Mouse (Mus musculus): ENCODE measurements around the gene Etfb. TPM values are rescaled to one million over a fixed set of nuclear protein-coding genes. Genes with fewer than 3 reads are reported as not detected.

Gene Etfb
- polyA plus RNA-seq, 1 experiment = 97.8 TPM

DNA sequence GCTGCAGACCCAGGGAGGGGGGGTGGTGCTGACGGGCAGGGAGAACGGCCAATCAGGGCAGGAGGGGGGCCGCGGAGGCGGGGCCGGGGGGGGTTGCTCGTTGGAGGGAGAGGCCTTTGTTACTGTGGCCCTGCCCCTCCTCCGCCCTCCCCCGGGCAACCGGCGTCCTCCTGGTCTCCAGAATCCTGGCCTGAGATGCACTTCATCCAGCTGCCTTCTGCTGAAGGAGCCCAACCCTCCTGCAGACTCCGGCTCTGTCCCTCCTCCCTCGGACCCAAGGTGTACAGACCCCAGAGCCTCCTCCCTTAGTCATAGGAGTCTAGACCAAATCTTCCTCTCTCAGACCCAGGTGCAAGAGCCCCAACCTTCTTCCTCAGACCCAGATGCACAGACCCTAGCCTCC is 46.3 kb downstream of the Etfb start:
- peak; percentile 69 to 77 for DNase-seq (ENCODE audit: extremely low spot score in 1 of 2, low spot score in 1 of 2)

- DNase-seq (ENCODE audit: extremely low spot score in 1 of 2, low spot score in 1 of 2) = no peak
Measured at GRCm38 (mm10) chr7:43490861-43491260, 47.0 kb downstream of the Etfb start.

DNA sequence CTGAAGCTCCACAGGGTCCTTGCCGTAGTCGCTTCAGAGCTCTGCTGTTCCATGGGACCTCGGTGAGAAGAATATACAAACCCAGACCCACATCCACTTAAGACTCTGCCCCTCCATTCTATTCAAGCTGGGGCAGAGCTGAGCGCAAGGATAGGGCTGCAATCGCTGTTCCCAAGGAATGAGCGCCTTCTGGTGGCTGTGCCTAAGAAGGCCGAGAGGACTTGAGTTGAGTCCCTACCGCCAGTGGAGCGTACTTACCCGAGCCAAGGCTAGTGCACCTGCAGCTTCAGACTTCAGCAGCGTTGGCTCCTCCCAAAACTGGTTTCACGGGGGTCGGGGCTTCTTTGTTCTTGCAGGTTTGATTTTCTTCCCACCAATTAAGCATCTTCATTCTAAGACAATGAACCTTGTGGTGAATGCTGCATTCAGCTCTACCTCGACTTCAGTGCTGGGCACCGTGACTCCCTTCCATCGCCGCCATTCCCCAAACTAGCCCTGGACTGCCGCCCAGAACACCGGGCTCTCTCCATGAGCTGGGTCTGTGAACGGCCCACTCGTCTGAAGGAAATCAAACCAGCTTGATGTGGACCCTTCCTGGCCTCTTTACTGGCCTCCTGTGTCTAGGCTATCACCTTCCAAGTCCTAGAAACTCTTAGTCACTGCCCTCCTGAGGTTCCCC is 51.6 kb downstream of the Etfb start:
- DNase-seq (ENCODE audit: extremely low spot score in 1 of 2, low spot score in 1 of 2) = peak; percentile 47 to 81

Other genes with a start within 250 kb of the Etfb start
- gene Zfp715, start 130.8 kb upstream of the Etfb start, polyA plus RNA-seq (2012; rRNA removed) = 14.8 and 19.2 TPM in 2 replicates
- 0.48 and 0.55 TPM in 2 replicates for gene Siglecf, start 92.7 kb upstream of the Etfb start, polyA plus RNA-seq (2012; rRNA removed)
- gene Siglecg, start 35.9 kb upstream of the Etfb start, polyA plus RNA-seq (2012; rRNA removed) = 0.28 and 0.32 TPM in 2 replicates
- not detected in 2 replicates for gene Lim2, start 16.4 kb upstream of the Etfb start, polyA plus RNA-seq (2012; rRNA removed)
- gene Nkg7, start 7.0 kb upstream of the Etfb start, polyA plus RNA-seq (2012; rRNA removed) = 0.20 and 0.21 TPM in 2 replicates
- gene Cldnd2, start 3.3 kb upstream of the Etfb start, polyA plus RNA-seq (2012; rRNA removed) = not detected in 2 replicates
- gene Gm45233, start within 50 bp of the Etfb start, polyA plus RNA-seq (2012; rRNA removed) = 2.5 and 2.6 TPM in 2 replicates
- 5.2 TPM in 2 replicates for gene Vsig10l, start 19.1 kb downstream of the Etfb start, polyA plus RNA-seq (2012; rRNA removed)
- gene Iglon5, start 46.0 kb downstream of the Etfb start, polyA plus RNA-seq (2012; rRNA removed) = 60.7 and 69.6 TPM in 2 replicates
- 0.04 TPM in 1 of 2 replicates, not detected in the other for gene 4931406B18Rik, start 61.9 kb downstream of the Etfb start, polyA plus RNA-seq (2012; rRNA removed)
- 6.9 and 8.9 TPM in 2 replicates for gene Cd33, start 100.3 kb downstream of the Etfb start, polyA plus RNA-seq (2012; rRNA removed)
- gene Zfp658, start 118.2 kb downstream of the Etfb start, polyA plus RNA-seq (2012; rRNA removed) = 9.3 and 9.5 TPM in 2 replicates
- gene Zfp719, start 135.5 kb downstream of the Etfb start, polyA plus RNA-seq (2012; rRNA removed) = 8.3 and 9.3 TPM in 2 replicates
- gene Zfp819, start 163.1 kb downstream of the Etfb start, polyA plus RNA-seq (2012; rRNA removed) = 0.11 and 0.16 TPM in 2 replicates
- gene Ceacam18, start 190.6 kb downstream of the Etfb start, polyA plus RNA-seq (2012; rRNA removed) = not detected in 2 replicates
- 0.84 and 1.2 TPM in 2 replicates for gene Siglece, start 216.1 kb downstream of the Etfb start, polyA plus RNA-seq (2012; rRNA removed)
- 9.2 and 9.4 TPM in 2 replicates for gene Ctu1, start 227.9 kb downstream of the Etfb start, polyA plus RNA-seq (2012; rRNA removed)
- gene Klk14, start 246.3 kb downstream of the Etfb start, polyA plus RNA-seq (2012; rRNA removed) = 0.08 TPM in 1 of 2 replicates, not detected in the other

Measured in frontal cortex, adult 2 months (tissue).